Mouse (Mus musculus) embryonic facial prominence, embryonic 13.5 days (tissue): ENCODE measurements around the gene Pnkd. TPM values are rescaled to one million over a fixed set of nuclear protein-coding genes. Genes with fewer than 3 reads are reported as not detected.

ENCODE experiments used
- ATAC-seq: fragments of 200-750 bp; cut with Nextera tagmentation; 2 replicates; pipeline ENCODE4 v1.8.0; 2017; ENCODE audit warnings: low read depth; ENCODE audit not compliant: insufficient number of reproducible peaks, insufficient read depth, low FRiP score, low TSS enrichment
- H3K27ac ChIP-seq: fragments of 300-500 bp; sonication (generic); 2 replicates; pipeline ENCODE4 v1.5.1; 2015; ENCODE audit warnings: moderate library complexity, mild to moderate bottlenecking, inconsistent platforms
- H3K27me3 ChIP-seq: fragments of 300-500 bp; sonication (generic); 2 replicates; pipeline ENCODE4 v1.6.1; 2015; ENCODE audit warnings: mild to moderate bottlenecking, inconsistent platforms
- H3K36me3 ChIP-seq: fragments of 300-500 bp; sonication (generic); 2 replicates; pipeline ENCODE4 v1.6.1; 2015; ENCODE audit warnings: mild to moderate bottlenecking, inconsistent platforms
- H3K4me1 ChIP-seq: fragments of 300-500 bp; sonication (generic); 2 replicates; pipeline ENCODE4 v1.6.1; 2015; ENCODE audit warnings: inconsistent platforms
- H3K4me2 ChIP-seq: fragments of 300-500 bp; sonication (generic); 2 replicates; pipeline ENCODE4 v1.6.1; 2015; ENCODE audit warnings: moderate library complexity, mild to moderate bottlenecking, inconsistent platforms
- H3K4me3 ChIP-seq: fragments of 300-500 bp; sonication (generic); 2 replicates; pipeline ENCODE4 v1.5.1; 2015; ENCODE audit warnings: mild to moderate bottlenecking, inconsistent platforms
- H3K9ac ChIP-seq: fragments of 300-500 bp; sonication (generic); 2 replicates; pipeline ENCODE4 v1.6.1; 2015; ENCODE audit warnings: mild to moderate bottlenecking, inconsistent platforms
- H3K9me3 ChIP-seq: fragments of 300-500 bp; sonication (generic); 2 replicates; pipeline ENCODE4 v1.6.1; 2016; ENCODE audit warnings: inconsistent platforms
- WGBS: fragments of 180-500 bp; shearing (Covaris S2); methylation state at CpG from one replicate; pipeline ENCODE4 v1.1.7; 2015; ENCODE audit warnings: mixed read lengths; 5-methylcytosine and 5-hydroxymethylcytosine counted together
- polyA plus RNA-seq: library from polyadenylated mRNA; unstranded; fragments of >200 nt; fragmentation: Nextera tagmentation; extraction: Ambion mirVana; gene quantifications from 2 replicates; pipeline ENCODE4 v1.2.1, GENCODE M21; 2015

Gene Pnkd
- 95.1 and 112 TPM in 2 replicates for polyA plus RNA-seq

- Histone ChIP-seq H3K4me2 (peak within 1 kb of the TSS; percentile 89), H3K27me3 (no peaks in the 10 kb centered on the region), H3K9ac (peak within 1 kb of the TSS; percentile 90), H3K36me3 (peaks cover 58% of the 10 kb centered on the region), H3K27ac (peak within 1 kb of the TSS; percentile 82), H3K4me1 (peaks cover 27% of the 10 kb centered on the region), H3K4me3 (peak within 1 kb of the TSS; percentile 80), H3K9me3 (no peaks in the 10 kb centered on the region)
- peak; percentile 97 for ATAC-seq
- WGBS: under 1% methylated on average over 55 of the region's 56 CpGs
Observed at GRCm38 (mm10) chr1:74284543-74285160, at the start of gene Pnkd, which contains the start of gene Aamp. Pnkd (plus strand) TSS chr1:74284930. Aamp (minus strand) TSS chr1:74284738.

DNA sequence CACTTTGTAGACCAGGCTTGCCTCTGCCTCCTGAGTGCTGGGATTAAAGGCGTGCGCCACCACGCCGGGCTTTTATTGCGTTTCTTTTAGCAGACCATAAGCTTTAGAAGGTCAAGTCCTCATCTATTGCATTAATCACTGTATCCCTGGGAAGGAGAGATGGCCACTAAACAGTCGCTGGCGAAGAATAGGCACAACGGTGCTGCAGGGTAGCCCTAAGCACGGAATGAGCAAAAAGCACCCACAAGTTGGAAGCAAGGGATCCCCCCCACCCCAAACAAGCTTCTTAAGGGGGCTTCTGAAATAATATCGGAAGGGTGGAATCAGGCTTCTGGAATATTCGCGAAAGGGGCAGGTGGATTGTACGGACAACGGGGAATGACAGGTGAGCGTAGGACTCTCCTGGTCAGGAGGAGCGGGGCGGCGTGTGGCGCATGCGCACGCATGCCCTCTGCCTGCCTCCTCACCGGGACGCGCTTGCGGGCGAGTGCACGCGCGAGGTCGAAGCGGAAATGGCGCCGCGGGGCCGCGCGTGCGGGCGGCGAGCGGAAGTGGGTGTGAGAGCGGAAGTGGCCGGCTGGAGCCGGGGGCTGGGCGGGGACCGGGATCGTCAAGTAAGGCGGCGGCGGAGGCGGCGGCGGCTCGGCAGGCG, 48.7 kb upstream of the Pnkd start, which contains the start of gene Arpc2:
TSS of gene Arpc2 (plus strand) at position 147 of the 652 bp plus-strand sequence.
- H3K4me3 ChIP-seq: peak within 1 kb of the TSS; percentile 98
- no peaks in the 10 kb centered on the region for H3K27me3 ChIP-seq
- ATAC-seq: peak; percentile 85
- WGBS: 2% methylated on average over 55 of the region's 55 CpGs
- no peaks in the 10 kb centered on the region for H3K36me3 ChIP-seq
- peak within 1 kb of the TSS; percentile 96 for H3K9ac ChIP-seq
- no peaks in the 10 kb centered on the region for H3K9me3 ChIP-seq
- peaks cover 35% of the 10 kb centered on the region for H3K4me1 ChIP-seq
- peak within 1 kb of the TSS; percentile 88 for H3K27ac ChIP-seq
- H3K4me2 ChIP-seq: peak within 1 kb of the TSS; percentile 86

- ATAC-seq: peak; percentile 69; the same call in 1 of the 2 replicates
Observed at GRCm38 (mm10) chr1:74236590-74237317, 48.0 kb upstream of the Pnkd start.

GRCm38 (mm10) chr1:74237671-74238070, 47.1 kb upstream of the Pnkd start:
- no peak for ATAC-seq
- WGBS: 24% methylated on average over 5 of the region's 5 CpGs
- Histone ChIP-seq H3K27ac (peak overlapping the region; percentile 88; the same call in 1 of the 2 replicates), H3K4me3 (peak overlapping the region; percentile 98), H3K4me1 (peaks cover 35% of the 10 kb centered on the region), H3K9ac (peak overlapping the region; percentile 96), H3K9me3 (no peaks in the 10 kb centered on the region), H3K36me3 (no peaks in the 10 kb centered on the region), H3K4me2 (peak overlapping the region; percentile 86), H3K27me3 (no peaks in the 10 kb centered on the region)

More at GRCm38 (mm10) chr1:74236590-74237317, 48.0 kb upstream of the Pnkd start:
- Histone ChIP-seq H3K36me3 (no peaks in the 10 kb centered on the region), H3K4me2 (peak overlapping the region; percentile 86), H3K27ac (peak overlapping the region; percentile 88), H3K4me3 (peak overlapping the region; percentile 98), H3K9ac (peak overlapping the region; percentile 96), H3K4me1 (peaks cover 35% of the 10 kb centered on the region), H3K27me3 (no peaks in the 10 kb centered on the region), H3K9me3 (no peaks in the 10 kb centered on the region)
- under 1% methylated on average over 48 of the region's 57 CpGs for WGBS

DNA sequence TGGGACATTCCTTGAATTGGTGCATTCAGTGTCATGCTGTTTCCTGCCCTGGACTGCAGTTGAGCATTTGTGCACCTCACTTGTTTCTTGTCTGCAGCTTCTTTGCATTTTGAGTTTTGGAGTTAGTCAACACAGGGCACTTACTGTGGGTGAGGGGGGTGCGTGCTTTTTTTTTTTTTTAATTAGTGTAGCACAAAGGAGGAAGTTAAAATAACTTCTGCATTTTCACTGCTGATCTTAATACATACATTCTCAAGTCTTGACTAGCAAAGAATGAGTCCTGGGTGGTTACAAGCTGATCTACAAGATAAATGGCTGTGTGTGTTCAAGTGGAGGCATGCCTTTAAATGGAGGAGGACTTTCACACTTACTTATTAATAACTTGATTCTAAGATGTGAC, 46.6 kb upstream of the Pnkd start:
- H3K27ac ChIP-seq: peak overlapping the region; percentile 88; the same call in 1 of the 2 replicates
- no peaks in the 10 kb centered on the region for H3K27me3 ChIP-seq
- peak overlapping the region; percentile 86 for H3K4me2 ChIP-seq
- H3K4me1 ChIP-seq: peaks cover 35% of the 10 kb centered on the region
- no peak for ATAC-seq
- peak overlapping the region; percentile 96 for H3K9ac ChIP-seq
- WGBS: 53% methylated on average over 1 of the region's 1 CpGs
- peak overlapping the region; percentile 98 for H3K4me3 ChIP-seq
- no peaks in the 10 kb centered on the region for H3K36me3 ChIP-seq
- H3K9me3 ChIP-seq: no peaks in the 10 kb centered on the region

GRCm38 (mm10) chr1:74239162-74239561, 45.6 kb upstream of the Pnkd start:
- 64% methylated on average over 7 of the region's 7 CpGs for WGBS
- Histone ChIP-seq H3K4me3 (no peak overlapping the region), H3K4me2 (peak overlapping the region; percentile 86), H3K27me3 (no peaks in the 10 kb centered on the region), H3K36me3 (no peaks in the 10 kb centered on the region), H3K27ac (peak overlapping the region; percentile 68; the same call in 1 of the 2 replicates), H3K4me1 (peaks cover 35% of the 10 kb centered on the region), H3K9me3 (no peaks in the 10 kb centered on the region), H3K9ac (peak overlapping the region; percentile 47)
- ATAC-seq: no peak

DNA sequence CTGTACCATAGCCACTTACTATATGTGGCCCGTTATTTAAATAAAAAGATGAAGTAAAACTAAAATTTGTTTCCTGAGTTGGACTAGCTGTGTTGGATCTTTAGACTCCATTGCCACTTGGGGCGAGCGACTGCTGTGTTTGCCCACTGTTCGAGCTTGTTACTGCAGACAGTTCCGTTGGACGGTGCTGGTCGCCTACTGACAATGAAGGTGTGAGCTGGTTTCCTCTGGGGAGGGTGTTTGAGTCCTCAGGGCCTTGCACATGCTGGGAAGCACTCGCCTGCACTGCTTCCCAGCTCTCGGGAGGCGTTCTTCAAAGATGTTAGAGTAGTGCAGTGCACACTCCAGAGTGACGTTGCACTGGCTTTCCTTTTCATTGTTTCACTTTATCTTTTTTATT, 45.1 kb upstream of the Pnkd start:
- WGBS: 56% methylated on average over 11 of the region's 11 CpGs
- Histone ChIP-seq H3K4me1 (peaks cover 38% of the 10 kb centered on the region), H3K27ac (peak overlapping the region; percentile 68; the same call in 1 of the 2 replicates), H3K4me2 (peak overlapping the region; percentile 86), H3K4me3 (no peak overlapping the region), H3K9me3 (no peaks in the 10 kb centered on the region), H3K36me3 (no peaks in the 10 kb centered on the region), H3K27me3 (no peaks in the 10 kb centered on the region), H3K9ac (peak overlapping the region; percentile 47; the same call in 1 of the 2 replicates)
- ATAC-seq: no peak

DNA sequence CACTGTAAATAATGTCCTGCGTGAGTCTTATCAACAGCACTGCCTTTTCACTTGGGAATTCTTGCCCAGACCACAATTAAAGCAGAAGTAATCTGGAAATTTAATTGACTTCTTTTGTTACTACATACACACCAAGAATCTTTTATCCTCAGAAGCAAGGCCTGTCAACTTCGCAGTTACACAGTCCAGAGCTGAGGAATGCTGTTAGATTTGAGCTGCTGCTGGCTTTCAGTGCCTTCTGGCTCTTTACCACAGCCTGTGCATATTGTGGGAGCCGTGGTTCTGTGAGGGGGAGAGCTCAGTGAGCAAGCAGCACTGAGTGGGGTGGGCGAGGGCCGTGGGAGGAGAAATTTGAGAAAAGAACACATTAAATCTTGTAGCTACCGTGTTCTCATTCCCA, 44.4 kb upstream of the Pnkd start:
- Histone ChIP-seq H3K9ac (0 out of 2 replicates have a peak overlapping the region, but pooled peaks have one; percentile 17), H3K36me3 (no peaks in the 10 kb centered on the region), H3K27me3 (no peaks in the 10 kb centered on the region), H3K9me3 (no peaks in the 10 kb centered on the region), H3K4me2 (peak overlapping the region; percentile 11; the same call in 1 of the 2 replicates), H3K4me1 (peaks cover 38% of the 10 kb centered on the region), H3K4me3 (no peak overlapping the region), H3K27ac (peak overlapping the region; percentile 68; the same call in 1 of the 2 replicates)
- WGBS: 37% methylated on average over 6 of the region's 6 CpGs
- no peak for ATAC-seq

DNA sequence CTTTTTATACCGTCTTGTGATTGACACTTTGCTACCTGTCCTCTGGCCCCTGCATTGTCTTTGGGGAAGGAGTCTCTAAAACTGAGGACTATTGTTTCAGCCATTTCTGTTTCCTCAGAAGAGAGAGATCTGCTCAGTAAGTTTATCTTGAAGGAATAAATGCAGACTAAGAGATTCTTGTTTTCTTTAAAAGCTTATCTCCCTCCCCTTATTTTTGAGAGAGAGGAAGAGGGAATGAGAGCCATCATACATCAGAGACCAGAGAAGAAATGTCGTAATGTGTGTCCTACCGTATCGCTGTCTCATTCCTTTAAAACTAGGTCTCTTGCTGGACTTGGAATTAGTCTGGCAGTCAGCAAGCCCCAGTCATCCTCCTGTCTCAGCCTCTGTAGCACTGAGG, 43.9 kb upstream of the Pnkd start:
- no peak for ATAC-seq
- 0 out of 2 replicates have a peak overlapping the region, but pooled peaks have one; percentile 11 for H3K4me2 ChIP-seq
- no peaks in the 10 kb centered on the region for H3K27me3 ChIP-seq
- H3K27ac ChIP-seq: no peak overlapping the region; the same call in 1 of the 2 replicates
- H3K4me1 ChIP-seq: peaks cover 38% of the 10 kb centered on the region
- no peak overlapping the region for H3K9ac ChIP-seq
- no peaks in the 10 kb centered on the region for H3K36me3 ChIP-seq
- WGBS: 78% methylated on average over 4 of the region's 4 CpGs
- H3K9me3 ChIP-seq: no peaks in the 10 kb centered on the region
- no peak overlapping the region for H3K4me3 ChIP-seq

DNA sequence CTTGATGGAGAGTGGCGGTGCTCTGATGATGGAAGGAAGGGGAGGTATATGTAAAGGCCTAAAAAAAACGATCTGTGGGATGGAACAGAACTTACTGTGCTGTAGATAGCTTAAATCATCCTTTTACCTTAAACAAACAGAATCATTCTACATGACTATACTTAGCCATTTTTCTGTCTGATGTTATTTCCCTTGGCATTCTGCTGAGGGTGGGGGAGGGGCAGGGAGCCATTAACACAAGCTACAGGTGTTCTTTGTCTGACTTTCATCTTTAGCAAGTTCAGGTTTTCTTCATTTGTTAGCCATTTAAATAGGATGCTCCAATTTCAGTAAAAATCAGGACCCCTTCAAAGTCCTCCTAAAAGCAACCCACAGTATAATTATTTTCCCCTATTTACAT, 39.2 kb upstream of the Pnkd start:
- Histone ChIP-seq H3K4me1 (peaks cover 11% of the 10 kb centered on the region), H3K27me3 (no peaks in the 10 kb centered on the region), H3K27ac (no peak overlapping the region), H3K36me3 (peaks cover 26% of the 10 kb centered on the region), H3K9me3 (no peaks in the 10 kb centered on the region), H3K4me3 (no peak overlapping the region), H3K4me2 (no peak overlapping the region), H3K9ac (no peak overlapping the region)
- no peak for ATAC-seq
- 82% methylated on average over 2 of the region's 2 CpGs for WGBS

- no peak for ATAC-seq
- Histone ChIP-seq H3K36me3 (peaks cover 55% of the 10 kb centered on the region), H3K9me3 (no peaks in the 10 kb centered on the region), H3K9ac (no peak overlapping the region), H3K27me3 (no peaks in the 10 kb centered on the region), H3K4me3 (no peak overlapping the region), H3K27ac (peak overlapping the region; percentile 58), H3K4me1 (peaks cover 10% of the 10 kb centered on the region), H3K4me2 (no peak overlapping the region)
- 42% methylated on average over 1 of the region's 1 CpGs for WGBS
Observed at GRCm38 (mm10) chr1:74248799-74249198, 35.9 kb upstream of the Pnkd start.
